Mouse (Mus musculus) 3134 (cell line): ENCODE results near the gene Cyfip1.

Experiments
- DNase-seq: peaks from one replicate; pipeline ENCODE4 v3.0.0-alpha.2; 2011; ENCODE audit warnings: low spot score; ENCODE audit not compliant: insufficient read length; ENCODE audit errors: extremely low read depth

Cyfip1 gene

GRCm38 (mm10) chr7:55841445-55841844, at the start of gene Cyfip1:
TSS of gene Cyfip1 (plus strand) at chr7:55841745.
- DNase-seq, result no peak

GRCm38 (mm10) chr7:55792280-55792679, 49.3 kb upstream of the Cyfip1 start:
- DNase-seq, result no peak

- DNase-seq, result peak; percentile 4
These were observed 48.2 kb upstream of the Cyfip1 start for GRCm38 (mm10) chr7:55793236-55793951.

GRCm38 (mm10) chr7:55793952-55794603, 47.5 kb upstream of the Cyfip1 start, which contains the start of gene Tubgcp5:
TSS of gene Tubgcp5 (plus strand) at chr7:55794154.
- DNase-seq, result peak; percentile 94

GRCm38 (mm10) chr7:55799981-55800380, 41.6 kb upstream of the Cyfip1 start:
- DNase-seq, result no peak

- DNase-seq, result no peak
These were observed 31.6 kb upstream of the Cyfip1 start for GRCm38 (mm10) chr7:55809967-55810366.

GRCm38 (mm10) chr7:55824468-55824867, 17.1 kb upstream of the Cyfip1 start:
- DNase-seq, result no peak

- no peak for DNase-seq
These were observed 14.0 kb upstream of the Cyfip1 start for GRCm38 (mm10) chr7:55827551-55827950.

GRCm38 (mm10) chr7:55836877-55837276, 4.7 kb upstream of the Cyfip1 start:
- no peak for DNase-seq

- DNase-seq, result peak; percentile 89
These were observed 495 bp downstream of the Cyfip1 start for GRCm38 (mm10) chr7:55841977-55842503.

GRCm38 (mm10) chr7:55842504-55843152, 1.1 kb downstream of the Cyfip1 start:
- no peak for DNase-seq

- DNase-seq, result no peak
These were observed 5.2 kb downstream of the Cyfip1 start for GRCm38 (mm10) chr7:55846606-55847312.

GRCm38 (mm10) chr7:55849948-55850571, 8.5 kb downstream of the Cyfip1 start:
- DNase-seq, result no peak

- DNase-seq, result no peak
These were observed 11.2 kb downstream of the Cyfip1 start for GRCm38 (mm10) chr7:55852787-55853186.

GRCm38 (mm10) chr7:55855597-55855996, 14.1 kb downstream of the Cyfip1 start:
- no peak for DNase-seq

GRCm38 (mm10) chr7:55856741-55857140, 15.2 kb downstream of the Cyfip1 start:
- DNase-seq, result no peak

- no peak for DNase-seq
These were observed 16.2 kb downstream of the Cyfip1 start for GRCm38 (mm10) chr7:55857729-55858128.

GRCm38 (mm10) chr7:55858836-55859517, 17.4 kb downstream of the Cyfip1 start:
- DNase-seq, result no peak

GRCm38 (mm10) chr7:55859518-55859872, 17.9 kb downstream of the Cyfip1 start:
- no peak for DNase-seq

- no peak for DNase-seq
These were observed 18.4 kb downstream of the Cyfip1 start for GRCm38 (mm10) chr7:55859956-55860355.
